Mouse (Mus musculus) brown adipose tissue, adult 24 weeks (tissue): ENCODE measurements around the gene Golga1. TPM values are rescaled to one million over a fixed set of nuclear protein-coding genes. Genes with fewer than 3 reads are reported as not detected.

Source experiments
- H3K27ac ChIP-seq: fragments of 200-500 bp; replicated peaks from 2 replicates; pipeline ENCODE4 v1.5.1; 2012; ENCODE audit warnings: low read depth, mild to moderate bottlenecking, low read length
- H3K4me1 ChIP-seq: fragments of 200-500 bp; 2 replicates; pipeline ENCODE4 v1.6.1; 2012; ENCODE audit warnings: low read length, mixed read lengths; ENCODE audit not compliant: control insufficient read depth, insufficient read depth, insufficient read length
- H3K4me3 ChIP-seq: fragments of 200-500 bp; 2 replicates; pipeline ENCODE4 v1.5.1; 2012; ENCODE audit warnings: low read depth, mild to moderate bottlenecking, low read length, moderate library complexity; ENCODE audit not compliant: insufficient read depth
- polyA plus RNA-seq: library from polyadenylated mRNA; stranded (reverse); fragments of >200 nt; gene quantifications from 2 replicates; pipeline ENCODE4 v1.2.4, GENCODE M21; 2012; ENCODE audit not compliant: missing spikeins, insufficient read depth, insufficient read length

Golga1 gene
- polyA plus RNA-seq, 1 experiment, result 10.3 TPM

DNA sequence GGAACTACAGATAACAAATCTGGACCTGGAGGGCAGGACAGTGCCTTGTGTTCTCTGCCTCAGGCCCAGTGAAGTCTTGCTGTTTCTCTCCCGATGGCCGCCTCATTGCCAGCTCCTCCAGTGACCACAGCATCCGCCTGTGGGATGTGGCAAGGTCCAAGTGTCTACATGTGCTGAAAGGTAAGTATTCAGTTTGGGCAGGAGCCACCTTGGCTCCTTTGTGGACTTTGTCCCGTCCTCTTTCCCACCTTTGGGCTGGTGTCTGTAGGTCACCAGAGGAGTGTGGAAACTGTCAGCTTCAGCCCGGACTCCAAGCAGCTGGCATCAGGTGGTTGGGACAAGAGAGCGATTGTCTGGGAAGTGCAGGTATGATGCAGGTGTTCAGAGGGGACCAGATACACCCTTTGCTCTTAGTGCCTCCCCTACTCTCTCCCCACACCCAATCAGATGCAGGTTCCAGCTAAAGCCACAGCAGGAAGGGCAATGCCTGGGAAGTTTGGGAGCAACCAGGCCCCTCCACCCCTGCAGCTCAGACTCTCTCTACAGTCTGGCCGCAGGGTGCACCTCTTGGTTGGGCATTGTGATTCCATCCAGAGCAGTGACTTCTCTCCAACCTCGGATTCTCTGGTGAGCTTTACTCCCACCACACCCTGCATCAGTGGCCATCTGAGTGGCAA lies 65.3 kb downstream of the Golga1 start:
- Histone ChIP-seq H3K4me3 (no peak overlapping the region), H3K27ac (no peak overlapping the region), H3K4me1 (0 out of 2 replicates have a peak, but pooled peaks cover 4% of the 10 kb centered on the region)

DNA sequence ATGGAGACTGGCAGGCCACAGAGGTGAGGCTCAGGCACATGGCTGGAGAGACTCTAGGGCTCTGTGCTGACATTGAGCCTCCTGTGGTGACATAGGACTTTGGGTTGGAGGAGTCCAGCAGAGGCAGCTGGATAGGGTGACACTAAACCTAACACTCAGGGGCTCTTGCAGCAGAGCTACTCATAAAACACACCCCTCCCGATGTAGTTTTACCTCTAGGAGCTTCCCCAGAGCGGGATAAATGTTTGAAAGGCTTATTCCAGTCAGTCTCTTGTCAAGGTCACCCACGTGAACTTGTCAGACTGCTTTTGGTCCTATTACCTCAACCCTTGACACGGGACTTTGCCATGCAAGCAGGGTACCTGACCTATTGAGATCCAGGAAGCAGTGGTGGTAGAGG lies 66.0 kb downstream of the Golga1 start:
- Histone ChIP-seq H3K4me3 (no peak overlapping the region), H3K27ac (no peak overlapping the region), H3K4me1 (0 out of 2 replicates have a peak, but pooled peaks cover 4% of the 10 kb centered on the region)

DNA sequence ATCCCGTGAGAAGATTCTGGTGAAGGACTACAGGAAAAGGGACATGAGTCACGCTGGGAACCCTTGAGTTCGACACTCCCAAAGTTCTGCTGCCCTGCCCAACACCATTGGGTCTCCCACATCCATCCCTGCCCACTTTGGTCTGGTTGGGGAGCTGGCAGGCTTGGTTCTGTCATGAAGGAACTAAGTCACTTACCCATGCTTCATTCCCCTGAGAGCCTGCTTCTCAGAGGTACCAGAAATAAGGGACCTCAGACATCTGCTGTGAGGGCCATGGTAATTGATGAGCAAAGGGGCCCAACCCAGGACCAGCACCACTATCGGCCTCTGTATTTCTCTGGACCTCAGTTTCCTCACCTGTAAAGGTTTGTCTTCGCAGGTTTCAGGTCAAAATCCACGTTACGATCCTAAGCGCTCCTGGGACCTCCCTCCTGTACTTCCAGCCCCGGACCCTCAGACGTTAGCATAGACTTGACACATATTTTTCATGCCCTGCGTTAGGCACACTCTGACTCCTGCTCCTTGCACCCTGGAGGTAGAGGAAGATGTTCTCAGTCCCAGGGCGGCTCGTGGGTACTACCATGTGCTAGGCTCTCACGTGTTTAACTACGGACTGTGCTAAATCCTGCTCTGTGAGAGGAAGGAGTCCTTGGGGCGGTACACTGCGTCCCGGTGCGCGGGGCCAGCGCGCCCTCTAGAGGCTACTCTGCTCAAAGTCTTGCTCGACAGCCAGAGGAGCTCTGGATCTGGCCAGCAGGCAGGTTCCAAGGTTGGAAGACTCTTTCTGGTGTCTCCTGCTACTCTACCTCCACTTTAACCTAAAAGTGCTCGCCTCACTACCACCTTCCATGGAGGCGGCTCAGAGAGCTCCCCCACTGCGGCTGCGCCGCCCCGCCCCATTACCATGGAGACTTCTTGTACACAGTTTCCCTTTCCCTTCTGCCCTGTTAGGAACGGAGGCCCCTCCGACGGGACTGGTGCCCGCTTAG lies 67.7 kb downstream of the Golga1 start, which contains the start of gene Wdr38:
Gene Wdr38, plus strand, starts transcription at position 91 of the 989 bp plus-strand sequence.
- H3K4me3 ChIP-seq, result peak within 1 kb of the TSS; percentile 65
- no peaks in the 10 kb centered on the region for H3K4me1 ChIP-seq
- peak within 1 kb of the TSS; percentile 30; the same call in 1 of the 2 replicates for H3K27ac ChIP-seq

DNA sequence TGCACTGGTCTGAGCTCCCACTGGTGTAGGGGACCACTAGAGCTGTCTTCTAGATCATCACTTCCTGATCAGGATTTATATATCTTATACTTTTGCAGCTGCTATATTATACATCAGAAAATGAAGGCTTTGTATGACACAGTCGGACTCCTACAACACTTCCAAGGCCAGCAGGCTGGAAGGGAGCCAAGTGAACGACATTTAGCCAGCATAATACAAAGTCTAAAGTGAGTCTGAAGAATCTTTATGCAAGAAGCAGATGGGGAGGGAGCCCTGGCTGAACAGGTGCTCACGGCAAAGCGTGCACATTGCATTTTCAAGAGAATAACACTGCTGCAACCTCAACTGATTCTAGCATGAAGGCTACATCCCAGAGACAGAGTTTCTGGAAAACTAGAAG lies 72.9 kb downstream of the Golga1 start:
- Histone ChIP-seq H3K4me3 (no peak overlapping the region), H3K27ac (no peak overlapping the region)

DNA sequence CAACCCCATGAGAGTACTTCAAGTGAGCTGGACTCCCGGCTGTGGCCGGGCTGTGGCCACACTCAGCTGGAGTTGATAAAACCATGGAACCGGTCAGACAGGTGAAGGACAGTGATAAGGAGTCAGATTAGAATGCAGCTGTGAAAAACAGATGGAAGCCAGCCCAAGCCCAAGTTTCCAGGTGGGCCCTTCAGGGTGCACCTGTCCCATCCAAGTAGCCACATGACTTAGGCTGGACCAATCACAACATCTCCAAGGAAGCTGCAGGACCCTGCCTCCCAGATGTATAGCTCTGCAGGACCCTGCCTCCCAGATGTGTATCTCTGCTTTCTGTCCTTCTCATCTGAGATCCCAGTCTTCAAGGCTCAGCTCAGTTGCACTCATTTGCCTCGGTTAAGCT lies 73.3 kb downstream of the Golga1 start:
- no peak overlapping the region for H3K27ac ChIP-seq
- H3K4me3 ChIP-seq, result no peak overlapping the region
- H3K4me1 ChIP-seq, result peaks cover 8% of the 10 kb centered on the region

More for the DNA sequence above, 72.9 kb downstream of the Golga1 start:
- peaks cover 6% of the 10 kb centered on the region for H3K4me1 ChIP-seq

DNA sequence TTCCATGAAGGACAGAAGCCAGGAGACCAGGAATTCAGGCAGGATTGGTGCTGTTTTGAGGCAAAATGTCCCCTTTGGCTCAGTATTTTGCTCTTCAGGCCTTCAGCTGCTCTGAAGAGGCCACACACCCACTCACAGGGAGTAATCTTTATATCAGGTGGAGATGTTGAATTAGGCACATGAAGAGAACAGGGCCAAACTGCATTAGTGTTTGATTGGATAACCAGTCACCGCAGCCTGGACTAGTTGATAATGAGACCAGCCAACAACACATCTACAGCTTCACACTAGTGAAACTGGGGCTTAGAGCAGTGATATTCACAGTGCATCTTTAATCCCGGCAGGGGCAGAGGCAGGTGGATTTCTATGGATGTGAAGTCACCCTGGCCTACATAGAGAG lies 76.4 kb downstream of the Golga1 start:
- H3K4me1 ChIP-seq, result peaks cover 12% of the 10 kb centered on the region

DNA sequence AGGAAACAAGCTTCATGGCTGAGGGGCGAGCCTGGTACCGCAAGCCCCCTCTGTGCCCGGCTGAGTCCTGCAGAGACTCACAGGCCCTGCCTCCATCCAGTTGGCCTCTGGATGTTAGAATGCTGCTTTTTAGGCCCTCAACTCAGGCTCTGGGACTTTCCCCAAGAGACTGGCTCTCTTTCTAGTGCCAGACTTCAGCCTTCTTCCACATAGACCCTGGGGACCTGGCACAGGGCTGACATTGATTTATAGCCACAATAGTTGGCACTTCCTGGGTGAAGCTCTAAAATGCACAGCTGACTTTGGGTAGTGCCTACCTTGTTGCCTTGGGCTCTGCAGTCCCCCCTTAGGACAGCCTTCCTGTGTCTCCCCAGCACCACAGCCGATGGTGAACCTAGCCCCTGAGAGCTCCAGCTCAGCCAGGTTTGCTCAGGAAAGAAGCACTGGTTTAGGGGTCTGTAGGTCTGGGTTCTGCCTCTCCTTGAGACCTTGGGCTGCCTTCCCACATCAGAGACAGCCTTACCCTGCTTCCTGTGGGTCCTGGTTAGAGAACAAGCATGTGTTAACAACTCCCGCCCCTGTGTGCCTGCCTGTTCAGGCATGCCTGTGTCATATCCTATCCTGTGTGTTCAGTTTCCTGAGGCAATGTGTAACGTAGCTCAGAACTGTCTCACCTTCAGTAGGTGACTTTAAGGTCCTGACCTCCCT lies 77.4 kb downstream of the Golga1 start:
- no peak overlapping the region for H3K27ac ChIP-seq
- no peak overlapping the region for H3K4me3 ChIP-seq
- peaks cover 12% of the 10 kb centered on the region for H3K4me1 ChIP-seq

More for the DNA sequence above, 76.4 kb downstream of the Golga1 start:
- Histone ChIP-seq H3K4me3 (no peak overlapping the region), H3K27ac (no peak overlapping the region)

DNA sequence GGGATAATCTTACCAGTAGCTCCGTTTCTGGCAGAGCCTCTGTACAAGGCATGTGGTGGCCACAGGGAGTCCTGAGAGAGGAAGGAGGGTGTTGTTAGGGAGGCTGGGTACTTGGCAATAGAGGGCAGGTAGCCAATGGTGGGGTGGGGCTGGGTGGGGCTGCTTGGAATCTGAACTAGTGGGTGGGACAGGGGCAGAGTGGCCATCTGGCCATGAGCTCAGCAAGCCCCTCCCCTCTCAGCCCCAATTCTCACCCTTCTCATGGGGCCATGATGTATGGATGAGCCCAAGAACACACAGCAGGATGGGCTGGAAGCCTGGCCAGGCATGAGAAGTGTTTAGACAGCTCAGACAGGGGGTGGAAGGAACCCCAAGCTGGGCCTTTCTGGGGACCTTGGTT lies 78.0 kb downstream of the Golga1 start:
- H3K4me3 ChIP-seq, result no peak overlapping the region
- H3K27ac ChIP-seq, result no peak overlapping the region
- H3K4me1 ChIP-seq, result peaks cover 12% of the 10 kb centered on the region

DNA sequence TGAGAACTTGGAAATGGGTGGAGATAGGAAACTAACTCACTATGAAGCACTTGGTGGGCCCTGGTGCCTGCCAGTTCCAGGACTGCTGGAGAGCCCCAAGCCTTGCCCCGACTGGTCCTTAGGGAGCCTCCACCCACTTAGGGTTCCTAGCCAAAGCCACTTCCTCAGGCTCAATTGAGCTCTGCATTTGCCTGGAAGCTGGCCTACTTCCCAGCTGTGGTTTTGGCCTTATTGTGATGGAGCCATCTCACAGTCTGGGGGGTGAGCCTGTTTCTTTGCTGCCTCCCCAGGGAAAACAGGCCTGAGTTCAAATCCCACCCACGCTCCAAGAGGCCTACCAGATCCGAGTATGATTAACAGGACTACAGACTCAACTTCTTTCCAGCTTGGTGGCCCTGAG lies 78.8 kb downstream of the Golga1 start:
- Histone ChIP-seq H3K4me1 (peaks cover 12% of the 10 kb centered on the region), H3K4me3 (no peak overlapping the region), H3K27ac (no peak overlapping the region)

DNA sequence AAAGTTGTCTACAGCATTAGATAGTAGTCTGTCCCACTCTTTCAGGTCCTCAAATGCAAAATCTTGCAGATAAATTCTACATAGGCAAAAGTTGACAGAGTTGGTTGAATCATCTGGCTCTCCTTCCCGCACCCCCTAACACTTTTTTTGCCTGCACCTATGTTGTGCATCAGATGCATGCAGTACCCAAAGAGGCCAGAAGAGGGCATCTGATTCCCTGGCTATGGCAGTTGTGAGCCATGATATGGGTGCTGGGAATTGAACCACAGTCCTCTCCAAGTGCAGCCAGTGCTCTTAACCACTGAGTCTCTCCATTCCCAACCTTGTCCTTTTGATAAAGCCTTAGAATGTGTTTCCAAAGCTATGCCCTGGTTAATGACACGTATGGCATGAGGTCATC lies 81.9 kb downstream of the Golga1 start:
- H3K27ac ChIP-seq, result no peak overlapping the region
- peaks cover 12% of the 10 kb centered on the region for H3K4me1 ChIP-seq
- no peak overlapping the region for H3K4me3 ChIP-seq

DNA sequence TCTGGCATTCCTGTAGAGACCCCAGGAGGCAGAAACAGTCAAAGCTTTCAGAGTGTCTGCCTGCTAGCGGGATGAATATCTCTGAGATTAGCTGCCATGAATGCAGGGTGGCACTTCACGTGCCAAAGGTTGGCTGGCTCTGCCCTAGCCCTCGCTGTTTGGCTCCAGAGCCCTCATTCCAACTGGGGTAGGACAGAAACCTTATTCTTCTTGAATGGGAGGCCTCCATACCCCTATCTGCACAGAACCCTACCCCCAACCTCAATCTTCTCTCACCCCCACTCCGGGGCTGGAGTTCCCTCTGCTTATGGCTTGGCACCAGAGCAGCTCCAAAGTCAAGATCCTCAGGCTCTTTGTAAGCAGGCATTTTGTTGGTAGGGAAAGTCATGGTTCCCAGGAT lies 87.5 kb downstream of the Golga1 start:
- Histone ChIP-seq H3K27ac (no peak overlapping the region), H3K4me1 (peaks cover 19% of the 10 kb centered on the region), H3K4me3 (no peak overlapping the region)

DNA sequence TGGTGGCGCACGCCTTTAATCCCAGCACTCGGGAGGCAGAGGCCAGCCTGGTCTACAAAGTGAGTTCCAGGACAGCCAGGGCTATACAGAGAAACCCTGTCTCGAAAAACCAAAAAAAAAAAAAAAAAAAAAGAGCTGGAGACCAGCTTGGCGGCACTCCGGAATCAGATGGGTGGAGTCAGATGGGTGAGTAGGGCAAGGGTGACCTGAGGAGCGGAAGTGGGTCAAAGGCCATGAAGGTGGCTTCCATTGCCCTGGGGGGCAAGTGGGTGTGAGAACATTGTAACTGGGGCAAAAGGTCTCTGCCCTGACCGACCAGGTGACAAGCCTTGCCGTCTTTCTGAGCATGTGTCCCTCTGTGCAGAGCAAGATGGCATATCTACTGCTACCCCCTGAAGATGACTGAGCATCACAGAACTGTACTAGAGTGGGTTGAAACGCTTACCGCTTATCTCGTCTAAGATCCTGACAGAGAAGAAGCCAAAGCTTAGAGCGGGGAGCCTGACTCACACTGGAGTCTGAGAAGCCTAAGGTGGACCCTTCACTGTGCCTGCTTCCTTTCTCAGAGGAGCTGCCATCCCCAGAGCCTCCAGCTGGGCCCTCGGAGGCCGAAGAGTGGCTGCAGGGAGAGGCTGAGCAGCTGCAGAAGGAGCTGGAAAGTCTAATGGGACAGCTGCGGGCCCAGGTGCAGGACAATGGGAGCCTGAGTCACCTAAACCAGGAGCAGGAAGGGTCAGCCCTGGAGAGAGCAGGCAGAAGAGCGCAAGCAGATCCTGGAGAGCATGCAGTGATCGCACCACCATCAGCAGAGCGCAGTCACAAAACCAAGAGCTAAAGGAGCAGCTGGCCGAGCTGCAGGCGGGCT lies 89.2 kb downstream of the Golga1 start:
- peaks cover 19% of the 10 kb centered on the region for H3K4me1 ChIP-seq
- no peak overlapping the region for H3K4me3 ChIP-seq
- no peak overlapping the region; the same call in 1 of the 2 replicates for H3K27ac ChIP-seq

DNA sequence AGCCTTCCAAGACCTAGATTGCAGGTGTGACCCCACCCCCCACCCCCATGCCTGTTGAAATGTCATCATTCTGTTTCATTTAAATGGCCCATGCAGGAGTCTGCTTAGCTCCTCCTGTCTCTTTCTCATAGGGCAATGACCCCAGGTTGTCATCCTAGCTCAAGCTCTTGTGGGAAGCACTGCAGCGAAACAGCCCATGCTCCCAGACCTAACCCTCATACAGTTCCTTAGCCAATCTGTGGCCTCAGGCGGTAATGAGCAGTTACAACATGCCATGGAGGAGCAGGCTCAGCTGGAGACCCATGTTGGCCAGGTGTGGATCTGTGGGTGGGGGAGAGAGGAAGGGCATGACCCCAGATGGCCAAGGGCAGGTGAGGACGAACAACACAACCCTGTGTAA lies 90.2 kb downstream of the Golga1 start:
- no peak overlapping the region for H3K4me3 ChIP-seq
- H3K27ac ChIP-seq, result no peak overlapping the region
- peaks cover 19% of the 10 kb centered on the region for H3K4me1 ChIP-seq

DNA sequence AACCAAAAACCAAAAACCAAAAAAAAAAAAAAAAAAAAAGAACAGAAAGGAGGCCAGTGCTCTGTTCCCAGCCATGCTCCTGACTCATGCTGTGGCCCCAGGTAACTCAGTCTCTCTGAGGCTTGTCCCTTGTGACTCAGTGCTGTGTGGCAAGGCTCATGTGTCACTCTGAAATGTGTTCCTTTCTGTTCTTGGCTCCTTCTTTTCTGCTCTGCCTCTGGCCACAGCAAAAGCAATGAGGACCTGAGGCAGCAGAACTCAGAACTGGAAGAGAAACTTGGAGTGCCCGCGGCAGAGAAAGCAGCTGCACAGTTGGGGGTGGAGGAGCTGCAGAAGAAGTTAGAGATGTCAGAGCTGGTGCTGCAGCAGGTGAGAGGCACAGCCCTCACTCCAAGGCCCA lies 91.2 kb downstream of the Golga1 start:
- Histone ChIP-seq H3K27ac (no peak overlapping the region), H3K4me1 (peaks cover 19% of the 10 kb centered on the region), H3K4me3 (no peak overlapping the region)
